Mouse (Mus musculus): ENCODE data around the gene Cit. TPM values are rescaled to one million over a fixed set of nuclear protein-coding genes. Genes with fewer than 3 reads are reported as not detected.

The Cit gene
- polyA plus RNA-seq, 1 experiment from 2014 or later: 5.4 TPM

GRCm38 (mm10) chr5:115954084-115954483, 109.0 kb downstream of the Cit start:
- DNase-seq (ENCODE audit: low spot score) (no peak), ATAC-seq (ENCODE audit: low FRiP score, low TSS enrichment) (no peak)
- TF ChIP-seq EP300 (optimal IDR thresholded peaks at IDR 0.05) (no peak), CTCF (IDR thresholded peaks at IDR 0.05; ENCODE audit: low read depth) (no peak)
- Histone ChIP-seq H3K27ac (replicated peaks) (no peak overlapping the region), H3K4me1 (replicated peaks; ENCODE audit: control insufficient read depth, insufficient read depth) (no peaks in the 10 kb centered on the region), H3K4me2 (replicated peaks; ENCODE audit: low read depth) (no peak overlapping the region), H3K36me3 (ENCODE audit: control insufficient read depth, insufficient read depth, low read length) (peaks cover 11% of the 10 kb centered on the region), H3K9me3 (ENCODE audit: control insufficient read depth, low read length) (no peaks in the 10 kb centered on the region), H3K9ac (ENCODE audit: low read length) (no peak overlapping the region), H3K4me3 (ENCODE audit: low read depth, low read length) (no peak overlapping the region), H3K27me3 (ENCODE audit: control insufficient read depth, insufficient read depth, low read length) (no peaks in the 10 kb centered on the region)
- WGBS: 76% methylated on average over 6 of the region's 6 CpGs

GRCm38 (mm10) chr5:115954549-115954948, 109.5 kb downstream of the Cit start:
- H3K4me1 ChIP-seq (replicated peaks; ENCODE audit: control insufficient read depth, insufficient read depth): no peaks in the 10 kb centered on the region
- peaks cover 11% of the 10 kb centered on the region for H3K36me3 ChIP-seq (ENCODE audit: control insufficient read depth, insufficient read depth, low read length)
- ATAC-seq (ENCODE audit: low FRiP score, low TSS enrichment): no peak
- H3K27me3 ChIP-seq (ENCODE audit: control insufficient read depth, insufficient read depth, low read length): no peaks in the 10 kb centered on the region
- WGBS: 86% methylated on average over 14 of the region's 14 CpGs
- TF ChIP-seq CTCF (IDR thresholded peaks at IDR 0.05; ENCODE audit: low read depth) (no peak), EP300 (optimal IDR thresholded peaks at IDR 0.05) (no peak)
- H3K9me3 ChIP-seq (ENCODE audit: control insufficient read depth, low read length): no peaks in the 10 kb centered on the region
- no peak overlapping the region for H3K4me2 ChIP-seq (replicated peaks; ENCODE audit: low read depth)
- H3K4me3 ChIP-seq (ENCODE audit: low read depth, low read length): no peak overlapping the region
- no peak overlapping the region for H3K9ac ChIP-seq (ENCODE audit: low read length)
- no peak for DNase-seq (ENCODE audit: low spot score)
- H3K27ac ChIP-seq (replicated peaks): no peak overlapping the region

- DNase-seq (ENCODE audit: low spot score): no peak
- peaks cover 11% of the 10 kb centered on the region for H3K36me3 ChIP-seq (ENCODE audit: control insufficient read depth, insufficient read depth, low read length)
- H3K9ac ChIP-seq (ENCODE audit: low read length): no peak overlapping the region
- H3K4me2 ChIP-seq (replicated peaks; ENCODE audit: low read depth): no peak overlapping the region
- TF ChIP-seq CTCF (IDR thresholded peaks at IDR 0.05; ENCODE audit: low read depth) (no peak), EP300 (optimal IDR thresholded peaks at IDR 0.05) (no peak)
- no peak for ATAC-seq (ENCODE audit: low FRiP score, low TSS enrichment)
- H3K9me3 ChIP-seq (ENCODE audit: control insufficient read depth, low read length): no peaks in the 10 kb centered on the region
- WGBS: 95% methylated on average over 14 of the region's 14 CpGs
- H3K27me3 ChIP-seq (ENCODE audit: control insufficient read depth, insufficient read depth, low read length): no peaks in the 10 kb centered on the region
- no peak overlapping the region for H3K27ac ChIP-seq (replicated peaks)
- no peaks in the 10 kb centered on the region for H3K4me1 ChIP-seq (replicated peaks; ENCODE audit: control insufficient read depth, insufficient read depth)
- H3K4me3 ChIP-seq (ENCODE audit: low read depth, low read length): no peak overlapping the region
These were observed 110.1 kb downstream of the Cit start for GRCm38 (mm10) chr5:115955131-115955530.

GRCm38 (mm10) chr5:115956048-115956447, 111.0 kb downstream of the Cit start:
- Histone ChIP-seq H3K4me1 (replicated peaks; ENCODE audit: control insufficient read depth, insufficient read depth) (no peaks in the 10 kb centered on the region), H3K9ac (ENCODE audit: low read length) (no peak overlapping the region), H3K36me3 (ENCODE audit: control insufficient read depth, insufficient read depth, low read length) (peaks cover 11% of the 10 kb centered on the region), H3K4me2 (replicated peaks; ENCODE audit: low read depth) (no peak overlapping the region), H3K4me3 (ENCODE audit: low read depth, low read length) (no peak overlapping the region), H3K27ac (replicated peaks) (no peak overlapping the region), H3K27me3 (ENCODE audit: control insufficient read depth, insufficient read depth, low read length) (no peaks in the 10 kb centered on the region), H3K9me3 (ENCODE audit: control insufficient read depth, low read length) (no peaks in the 10 kb centered on the region)
- WGBS: 98% methylated on average over 14 of the region's 14 CpGs
- TF ChIP-seq CTCF (IDR thresholded peaks at IDR 0.05; ENCODE audit: low read depth) (no peak), EP300 (optimal IDR thresholded peaks at IDR 0.05) (no peak)
- DNase-seq (ENCODE audit: low spot score) (no peak), ATAC-seq (ENCODE audit: low FRiP score, low TSS enrichment) (no peak)

- no peaks in the 10 kb centered on the region for H3K4me1 ChIP-seq (replicated peaks; ENCODE audit: control insufficient read depth, insufficient read depth)
- no peaks in the 10 kb centered on the region for H3K27me3 ChIP-seq (ENCODE audit: control insufficient read depth, insufficient read depth, low read length)
- TF ChIP-seq CTCF (IDR thresholded peaks at IDR 0.05; ENCODE audit: low read depth) (peak; percentile 21; the same call in 1 of the 2 replicates), EP300 (optimal IDR thresholded peaks at IDR 0.05) (no peak)
- no peak overlapping the region for H3K4me3 ChIP-seq (ENCODE audit: low read depth, low read length)
- no peaks in the 10 kb centered on the region for H3K9me3 ChIP-seq (ENCODE audit: control insufficient read depth, low read length)
- ATAC-seq (ENCODE audit: low FRiP score, low TSS enrichment) (no peak), DNase-seq (ENCODE audit: low spot score) (no peak)
- no peak overlapping the region for H3K27ac ChIP-seq (replicated peaks)
- H3K36me3 ChIP-seq (ENCODE audit: control insufficient read depth, insufficient read depth, low read length): peaks cover 8% of the 10 kb centered on the region
- WGBS: 98% methylated on average over 6 of the region's 6 CpGs
- no peak overlapping the region for H3K4me2 ChIP-seq (replicated peaks; ENCODE audit: low read depth)
- no peak overlapping the region for H3K9ac ChIP-seq (ENCODE audit: low read length)
These were observed 112.1 kb downstream of the Cit start for GRCm38 (mm10) chr5:115957177-115957576.

GRCm38 (mm10) chr5:115958344-115958743, 113.3 kb downstream of the Cit start:
- DNase-seq (ENCODE audit: low spot score): no peak
- 55% methylated on average over 1 of the region's 1 CpGs for WGBS
- Histone ChIP-seq H3K27ac (replicated peaks) (no peak overlapping the region), H3K4me1 (replicated peaks; ENCODE audit: control insufficient read depth, insufficient read depth) (no peaks in the 10 kb centered on the region), H3K4me2 (replicated peaks; ENCODE audit: low read depth) (no peak overlapping the region), H3K36me3 (ENCODE audit: control insufficient read depth, insufficient read depth, low read length) (peaks cover 3% of the 10 kb centered on the region; the same call in 1 of the 2 replicates), H3K9ac (ENCODE audit: low read length) (no peak overlapping the region), H3K27me3 (ENCODE audit: control insufficient read depth, insufficient read depth, low read length) (no peaks in the 10 kb centered on the region), H3K4me3 (ENCODE audit: low read depth, low read length) (no peak overlapping the region), H3K9me3 (ENCODE audit: control insufficient read depth, low read length) (no peaks in the 10 kb centered on the region)
- TF ChIP-seq CTCF (IDR thresholded peaks at IDR 0.05; ENCODE audit: low read depth) (no peak), EP300 (optimal IDR thresholded peaks at IDR 0.05) (no peak)
- ATAC-seq (ENCODE audit: low FRiP score, low TSS enrichment): no peak
